Mouse (Mus musculus) large intestine, adult 2 months (tissue): ENCODE results near the gene Ttc34. TPM values are rescaled to one million over a fixed set of nuclear protein-coding genes. Genes with fewer than 3 reads are reported as not detected.

Experiments
- DNase-seq: peaks from one replicate; pipeline ENCODE4 v3.0.0-alpha.2; 2012; ENCODE audit warnings: low read depth, low spot score
- WGBS: fragments of 180-500 bp; shearing (Covaris S2); methylation state at CpG from one replicate; pipeline ENCODE4 v1.1.7; 2018; 5-methylcytosine and 5-hydroxymethylcytosine counted together
- polyA plus RNA-seq: library from polyadenylated mRNA; depleted of rRNA; stranded (reverse); fragments of >200 nt; gene quantifications from 2 replicates; pipeline ENCODE4 v1.2.3, GENCODE M21; 2012

Ttc34 gene
- polyA plus RNA-seq, 1 experiment: 0.05 TPM

GRCm38 (mm10) chr4:154886876-154887592, 49.8 kb downstream of the Ttc34 start:
- no peak for DNase-seq
- 74% methylated on average over 13 of the region's 13 CpGs for whole genome bisulfite sequencing

GRCm38 (mm10) chr4:154887593-154888250, 50.5 kb downstream of the Ttc34 start:
- WGBS: 73% methylated on average over 15 of the region's 15 CpGs
- no peak for DNase-seq

- 54% methylated on average over 14 of the region's 14 CpGs for WGBS
- no peak for DNase-seq
These were observed 53.6 kb downstream of the Ttc34 start for GRCm38 (mm10) chr4:154890887-154891286.

- 83% methylated on average over 5 of the region's 5 CpGs for WGBS
These were observed 58.3 kb downstream of the Ttc34 start for GRCm38 (mm10) chr4:154895549-154895948.

GRCm38 (mm10) chr4:154897676-154898465, 60.6 kb downstream of the Ttc34 start:
- DNase-seq: no peak
- 55% methylated on average over 6 of the region's 6 CpGs for WGBS

More at GRCm38 (mm10) chr4:154895549-154895948, 58.3 kb downstream of the Ttc34 start:
- DNase-seq: no peak

GRCm38 (mm10) chr4:154898506-154899446, 61.5 kb downstream of the Ttc34 start, which contains the start of gene Fam213b:
Gene Fam213b (minus strand): TSS chr4:154899135.
- WGBS: 2% methylated on average over 43 of the region's 43 CpGs
- peak; percentile 87 for DNase-seq

GRCm38 (mm10) chr4:154902371-154902770, 65.1 kb downstream of the Ttc34 start:
- no peak for DNase-seq
- WGBS: 83% methylated on average over 2 of the region's 2 CpGs

GRCm38 (mm10) chr4:154904185-154905071, 67.2 kb downstream of the Ttc34 start:
- DNase-seq: peak; percentile 82
- 1% methylated on average over 16 of the region's 16 CpGs for WGBS

GRCm38 (mm10) chr4:154907833-154908232, 70.6 kb downstream of the Ttc34 start:
- WGBS: 30% methylated on average over 17 of the region's 17 CpGs
- no peak for DNase-seq

GRCm38 (mm10) chr4:154908490-154908889, 71.2 kb downstream of the Ttc34 start:
- 75% methylated on average over 5 of the region's 5 CpGs for WGBS
- DNase-seq: no peak

GRCm38 (mm10) chr4:154910606-154911522, 73.6 kb downstream of the Ttc34 start:
- WGBS: 45% methylated on average over 15 of the region's 15 CpGs
- DNase-seq: no peak

- DNase-seq: no peak
- WGBS: 21% methylated on average over 2 of the region's 2 CpGs
These were observed 74.4 kb downstream of the Ttc34 start for GRCm38 (mm10) chr4:154911644-154912043.

- no peak for DNase-seq
- 88% methylated on average over 3 of the region's 3 CpGs for WGBS
These were observed 76.6 kb downstream of the Ttc34 start for GRCm38 (mm10) chr4:154913845-154914244.

GRCm38 (mm10) chr4:154914252-154914651, 77.0 kb downstream of the Ttc34 start:
- 91% methylated on average over 4 of the region's 4 CpGs for WGBS

GRCm38 (mm10) chr4:154914707-154915106, 77.4 kb downstream of the Ttc34 start:
- WGBS: 27% methylated on average over 3 of the region's 3 CpGs
- no peak for DNase-seq

More at GRCm38 (mm10) chr4:154914252-154914651, 77.0 kb downstream of the Ttc34 start:
- no peak for DNase-seq

- 69% methylated on average over 10 of the region's 10 CpGs for WGBS
- no peak for DNase-seq
These were observed 78.0 kb downstream of the Ttc34 start for GRCm38 (mm10) chr4:154915286-154915685.

GRCm38 (mm10) chr4:154916662-154917061, 79.4 kb downstream of the Ttc34 start:
- WGBS: 53% methylated on average over 4 of the region's 4 CpGs
- DNase-seq: no peak
